Mouse (Mus musculus): ENCODE measurements around the gene Skor1. TPM values are rescaled to one million over a fixed set of nuclear protein-coding genes. Genes with fewer than 3 reads are reported as not detected.

The Skor1 gene
- polyA plus RNA-seq, 1 experiment from 2014 or later, result not detected

DNA sequence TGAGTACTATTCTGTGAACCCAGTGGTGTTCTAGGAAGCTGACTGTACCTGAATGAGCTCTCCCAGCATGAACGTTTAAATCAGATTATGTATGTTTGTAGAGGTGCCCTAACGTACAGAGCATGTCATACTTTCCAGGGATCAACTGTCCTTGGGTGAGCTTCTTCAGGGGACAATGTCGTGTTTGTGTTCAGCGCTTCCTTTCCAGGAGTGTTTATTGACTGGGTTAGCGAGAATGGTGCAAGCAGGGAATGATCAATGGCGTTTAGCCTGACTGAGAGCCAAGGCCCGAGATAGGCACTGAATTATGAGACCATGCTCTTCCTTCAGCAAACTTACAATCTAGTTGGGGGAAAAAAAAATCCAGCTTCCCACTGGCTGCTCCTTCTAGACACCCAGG is 35.1 kb upstream of the Skor1 start:
- no peak for ATAC-seq (ENCODE audit: insufficient number of reproducible peaks, insufficient read depth, low FRiP score, low read depth)
- no peak overlapping the region for H3K4me2 ChIP-seq (replicated peaks; ENCODE audit: low read depth, low read length)
- H3K4me3 ChIP-seq (ENCODE audit: low read depth, low read length), result no peak overlapping the region
- H3K27ac ChIP-seq (ENCODE audit: low read length), result no peak overlapping the region
- WGBS, result 47% methylated on average over 7 of the region's 7 CpGs
- H3K27me3 ChIP-seq (ENCODE audit: control insufficient read depth, insufficient read depth, low read length), result no peaks in the 10 kb centered on the region
- H3K36me3 ChIP-seq (ENCODE audit: control insufficient read depth, insufficient read depth, low read length), result peaks cover 4% of the 10 kb centered on the region
- H3K4me1 ChIP-seq (ENCODE audit: control insufficient read depth, insufficient read depth, low read length), result no peaks in the 10 kb centered on the region; the same call in 1 of the 2 replicates
- H3K9me3 ChIP-seq (ENCODE audit: control insufficient read depth, low read depth, low read length), result no peaks in the 10 kb centered on the region
- no peak overlapping the region for H3K9ac ChIP-seq (replicated peaks; ENCODE audit: low read depth, low read length)

- ATAC-seq (ENCODE audit: insufficient number of reproducible peaks, insufficient read depth, low FRiP score, low read depth), result no peak
- H3K27me3 ChIP-seq (ENCODE audit: control insufficient read depth, insufficient read depth, low read length), result no peaks in the 10 kb centered on the region
- 42% methylated on average over 14 of the region's 14 CpGs for WGBS
- H3K9me3 ChIP-seq (ENCODE audit: control insufficient read depth, low read depth, low read length), result no peaks in the 10 kb centered on the region
- H3K9ac ChIP-seq (replicated peaks; ENCODE audit: low read depth, low read length), result no peak overlapping the region
- no peaks in the 10 kb centered on the region; the same call in 1 of the 2 replicates for H3K4me1 ChIP-seq (ENCODE audit: control insufficient read depth, insufficient read depth, low read length)
- no peak overlapping the region for H3K27ac ChIP-seq (ENCODE audit: low read length)
- H3K4me2 ChIP-seq (replicated peaks; ENCODE audit: low read depth, low read length), result no peak overlapping the region
- H3K4me3 ChIP-seq (ENCODE audit: low read depth, low read length), result no peak overlapping the region
- peaks cover 4% of the 10 kb centered on the region for H3K36me3 ChIP-seq (ENCODE audit: control insufficient read depth, insufficient read depth, low read length)
Measured at GRCm38 (mm10) chr9:63182306-63182960, 33.7 kb upstream of the Skor1 start.

DNA sequence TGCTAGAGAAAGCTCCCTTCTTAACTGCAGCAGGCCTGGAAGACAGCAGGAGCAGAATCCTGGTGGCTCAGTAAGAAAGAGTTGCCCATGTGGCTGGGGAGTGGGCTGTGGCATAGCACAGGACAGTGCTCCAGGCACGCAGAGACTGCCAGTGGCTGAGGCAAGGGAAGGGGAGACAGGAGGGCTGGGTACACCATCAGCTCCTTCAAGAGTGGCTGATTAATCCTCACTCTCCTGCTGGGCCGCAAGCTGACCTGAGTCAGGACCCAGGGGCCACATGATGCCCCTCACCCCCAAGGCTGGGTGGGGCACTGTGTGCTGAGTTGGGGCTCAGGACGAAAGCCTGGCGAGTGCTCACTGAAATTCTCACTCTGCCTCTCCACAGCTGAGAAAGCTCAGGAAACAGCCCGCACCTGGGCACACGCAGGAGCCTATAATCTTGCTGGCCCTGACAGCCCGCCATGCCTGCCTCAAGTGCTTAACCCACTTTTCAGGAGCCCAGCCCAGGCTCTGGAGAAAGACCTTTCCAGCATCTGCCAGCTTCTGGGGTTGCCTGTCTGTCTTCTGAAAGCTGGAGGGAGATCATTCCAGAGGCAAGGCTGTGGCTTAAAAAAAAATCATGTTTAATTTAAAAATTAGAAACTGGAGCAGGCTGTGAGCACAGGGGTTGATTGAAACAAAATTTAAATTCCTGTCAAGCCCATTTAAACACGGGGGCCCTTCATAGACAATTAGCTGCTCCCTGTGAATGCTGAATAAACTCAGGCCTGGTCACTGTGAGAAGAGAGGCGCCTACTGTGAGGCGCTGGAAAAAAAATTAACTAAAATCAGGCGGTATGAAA is 32.8 kb upstream of the Skor1 start:
- Histone ChIP-seq H3K9me3 (ENCODE audit: control insufficient read depth, low read depth, low read length) (no peaks in the 10 kb centered on the region), H3K4me1 (ENCODE audit: control insufficient read depth, insufficient read depth, low read length) (no peaks in the 10 kb centered on the region; the same call in 1 of the 2 replicates), H3K27ac (ENCODE audit: low read length) (no peak overlapping the region), H3K36me3 (ENCODE audit: control insufficient read depth, insufficient read depth, low read length) (peaks cover 4% of the 10 kb centered on the region), H3K27me3 (ENCODE audit: control insufficient read depth, insufficient read depth, low read length) (no peaks in the 10 kb centered on the region), H3K9ac (replicated peaks; ENCODE audit: low read depth, low read length) (no peak overlapping the region), H3K4me2 (replicated peaks; ENCODE audit: low read depth, low read length) (no peak overlapping the region), H3K4me3 (ENCODE audit: low read depth, low read length) (no peak overlapping the region)
- no peak for ATAC-seq (ENCODE audit: insufficient number of reproducible peaks, insufficient read depth, low FRiP score, low read depth)
- WGBS, result 54% methylated on average over 11 of the region's 11 CpGs

DNA sequence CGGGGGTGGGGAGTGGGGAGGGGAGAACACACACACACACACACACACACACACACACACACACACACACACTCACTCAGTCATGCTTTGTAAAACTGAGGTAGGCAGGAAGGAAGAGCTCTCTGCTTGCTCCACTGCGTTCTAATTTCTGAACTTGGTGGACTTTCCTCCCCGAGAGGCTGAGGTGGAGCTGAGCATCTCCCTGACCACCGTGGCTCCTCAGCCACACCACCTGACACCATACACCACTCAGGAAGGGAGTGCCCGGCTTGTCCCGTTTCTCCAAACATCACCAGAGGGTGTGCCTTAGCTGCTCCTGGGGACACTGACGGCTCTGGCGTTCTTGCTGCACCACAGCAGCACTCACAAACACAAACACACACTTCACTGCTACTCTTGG is 29.5 kb upstream of the Skor1 start:
- WGBS, result 76% methylated on average over 8 of the region's 8 CpGs
- Histone ChIP-seq H3K9me3 (ENCODE audit: control insufficient read depth, low read depth, low read length) (no peaks in the 10 kb centered on the region), H3K4me1 (ENCODE audit: control insufficient read depth, insufficient read depth, low read length) (no peaks in the 10 kb centered on the region; the same call in 1 of the 2 replicates), H3K9ac (replicated peaks; ENCODE audit: low read depth, low read length) (no peak overlapping the region), H3K36me3 (ENCODE audit: control insufficient read depth, insufficient read depth, low read length) (peaks cover 4% of the 10 kb centered on the region), H3K4me2 (replicated peaks; ENCODE audit: low read depth, low read length) (no peak overlapping the region), H3K27ac (ENCODE audit: low read length) (no peak overlapping the region), H3K27me3 (ENCODE audit: control insufficient read depth, insufficient read depth, low read length) (no peaks in the 10 kb centered on the region), H3K4me3 (ENCODE audit: low read depth, low read length) (no peak overlapping the region)
- ATAC-seq (ENCODE audit: insufficient number of reproducible peaks, insufficient read depth, low FRiP score, low read depth), result no peak

- no peaks in the 10 kb centered on the region; the same call in 1 of the 2 replicates for H3K36me3 ChIP-seq (ENCODE audit: control insufficient read depth, insufficient read depth, low read length)
- H3K4me1 ChIP-seq (ENCODE audit: control insufficient read depth, insufficient read depth, low read length), result no peaks in the 10 kb centered on the region
- H3K9ac ChIP-seq (replicated peaks; ENCODE audit: low read depth, low read length), result no peak overlapping the region
- H3K27ac ChIP-seq (ENCODE audit: low read length), result no peak overlapping the region
- H3K9me3 ChIP-seq (ENCODE audit: control insufficient read depth, low read depth, low read length), result no peaks in the 10 kb centered on the region
- no peak for ATAC-seq (ENCODE audit: insufficient number of reproducible peaks, insufficient read depth, low FRiP score, low read depth)
- H3K4me2 ChIP-seq (replicated peaks; ENCODE audit: low read depth, low read length), result no peak overlapping the region
- no peaks in the 10 kb centered on the region for H3K27me3 ChIP-seq (ENCODE audit: control insufficient read depth, insufficient read depth, low read length)
- 88% methylated on average over 8 of the region's 8 CpGs for WGBS
- no peak overlapping the region for H3K4me3 ChIP-seq (ENCODE audit: low read depth, low read length)
Measured at GRCm38 (mm10) chr9:63174001-63174721, 25.4 kb upstream of the Skor1 start.

- H3K27ac ChIP-seq (ENCODE audit: low read length), result no peak overlapping the region
- no peak overlapping the region for H3K9ac ChIP-seq (replicated peaks; ENCODE audit: low read depth, low read length)
- no peak for ATAC-seq (ENCODE audit: insufficient number of reproducible peaks, insufficient read depth, low FRiP score, low read depth)
- H3K36me3 ChIP-seq (ENCODE audit: control insufficient read depth, insufficient read depth, low read length), result no peaks in the 10 kb centered on the region; the same call in 1 of the 2 replicates
- H3K4me3 ChIP-seq (ENCODE audit: low read depth, low read length), result no peak overlapping the region
- H3K27me3 ChIP-seq (ENCODE audit: control insufficient read depth, insufficient read depth, low read length), result no peaks in the 10 kb centered on the region
- no peak overlapping the region for H3K4me2 ChIP-seq (replicated peaks; ENCODE audit: low read depth, low read length)
- no peaks in the 10 kb centered on the region for H3K4me1 ChIP-seq (ENCODE audit: control insufficient read depth, insufficient read depth, low read length)
- 32% methylated on average over 2 of the region's 2 CpGs for WGBS
- H3K9me3 ChIP-seq (ENCODE audit: control insufficient read depth, low read depth, low read length), result no peaks in the 10 kb centered on the region
Measured at GRCm38 (mm10) chr9:63171951-63172350, 23.2 kb upstream of the Skor1 start.

- no peak overlapping the region for H3K4me3 ChIP-seq (ENCODE audit: low read depth, low read length)
- H3K9me3 ChIP-seq (ENCODE audit: control insufficient read depth, low read depth, low read length), result no peaks in the 10 kb centered on the region
- no peaks in the 10 kb centered on the region for H3K27me3 ChIP-seq (ENCODE audit: control insufficient read depth, insufficient read depth, low read length)
- H3K4me1 ChIP-seq (ENCODE audit: control insufficient read depth, insufficient read depth, low read length), result no peaks in the 10 kb centered on the region
- H3K36me3 ChIP-seq (ENCODE audit: control insufficient read depth, insufficient read depth, low read length), result no peaks in the 10 kb centered on the region; the same call in 1 of the 2 replicates
- no peak overlapping the region for H3K9ac ChIP-seq (replicated peaks; ENCODE audit: low read depth, low read length)
- H3K27ac ChIP-seq (ENCODE audit: low read length), result no peak overlapping the region
- ATAC-seq (ENCODE audit: insufficient number of reproducible peaks, insufficient read depth, low FRiP score, low read depth), result no peak
- H3K4me2 ChIP-seq (replicated peaks; ENCODE audit: low read depth, low read length), result no peak overlapping the region
- WGBS, result 83% methylated on average over 1 of the region's 1 CpGs
Measured at GRCm38 (mm10) chr9:63169127-63169526, 20.4 kb upstream of the Skor1 start.

GRCm38 (mm10) chr9:63165070-63165469 is 16.3 kb upstream of the Skor1 start:
- Histone ChIP-seq H3K4me2 (replicated peaks; ENCODE audit: low read depth, low read length) (no peak overlapping the region), H3K27me3 (ENCODE audit: control insufficient read depth, insufficient read depth, low read length) (no peaks in the 10 kb centered on the region), H3K4me3 (ENCODE audit: low read depth, low read length) (no peak overlapping the region), H3K36me3 (ENCODE audit: control insufficient read depth, insufficient read depth, low read length) (peaks cover 3% of the 10 kb centered on the region; the same call in 1 of the 2 replicates), H3K4me1 (ENCODE audit: control insufficient read depth, insufficient read depth, low read length) (no peaks in the 10 kb centered on the region), H3K27ac (ENCODE audit: low read length) (no peak overlapping the region), H3K9ac (replicated peaks; ENCODE audit: low read depth, low read length) (no peak overlapping the region), H3K9me3 (ENCODE audit: control insufficient read depth, low read depth, low read length) (no peaks in the 10 kb centered on the region)
- no peak for ATAC-seq (ENCODE audit: insufficient number of reproducible peaks, insufficient read depth, low FRiP score, low read depth)
- 47% methylated on average over 9 of the region's 9 CpGs for WGBS
